Comparison of ENCODE assay signal across 13 mouse cellular contexts in genomic region chr12:80090529-80090928, GRCm38 (mm10). TPM values are rescaled to one million over a fixed set of nuclear protein-coding genes. Genes with fewer than 3 reads are reported as not detected.
DNase-seq lines count a peak whose midpoint lies in the region; ATAC-seq lines count a peak whose summit lies in the region.
"Had no signal": no experiment of that assay in that cellular context is flagged by ENCODE, and none has a peak within 500 bp of the region (broad histone marks: within the 10 kb centered on the region; RNA-seq: fewer than 3 reads in every experiment).

No protein-coding gene starts in this region.

- H3K36me3 ChIP-seq in embryonic facial prominence, embryonic 10.5 days (replicated peaks), result no peaks in the 10 kb centered on the region
- H3K36me3 ChIP-seq in lung, embryonic 15.5 days, result no peaks in the 10 kb centered on the region
- H3K36me3 ChIP-seq: limb, embryonic 15.5 days had no signal

- H3K9ac ChIP-seq in lung, embryonic 15.5 days, result no peak overlapping the region
- H3K9ac ChIP-seq: limb, embryonic 15.5 days had no signal

- H3K4me1 ChIP-seq in embryonic facial prominence, embryonic 10.5 days, result peaks cover 20% of the 10 kb centered on the region
- H3K4me1 ChIP-seq in lung, embryonic 15.5 days, result peaks cover 21% of the 10 kb centered on the region; the same call in 1 of the 2 replicates

- peak; percentile 36 for DNase-seq in adrenal gland, postnatal 14 days
- DNase-seq in adrenal gland, postnatal 25 days, result no peak
- DNase-seq in embryonic facial prominence, embryonic 10.5 days (ENCODE audit: low spot score), result no peak
- DNase-seq in kidney, adult 9 months, result peak; percentile 55
- no peak for DNase-seq in neural tube, embryonic 10.5 days (ENCODE audit: extremely low spot score, low spot score)
- no peak for DNase-seq in B cell, adult 2 months
- no peak for DNase-seq in thymus, adult 18-20 months
- DNase-seq: cerebellum, postnatal 10 days; spleen, adult 18-20 months; thymus, postnatal 36 days had no signal

- H3K4me3 ChIP-seq in embryonic facial prominence, embryonic 10.5 days, result no peak overlapping the region
- no peak overlapping the region for H3K4me3 ChIP-seq in lung, embryonic 15.5 days
- H3K4me3 ChIP-seq: limb, embryonic 15.5 days had no signal

- WGBS in embryonic facial prominence, embryonic 10.5 days, result 64% methylated on average over 5 of the region's 5 CpGs
- WGBS in lung, embryonic 15.5 days, result 64% methylated on average over 5 of the region's 5 CpGs

- H3K27ac ChIP-seq in embryonic facial prominence, embryonic 10.5 days (replicated peaks), result peak overlapping the region; percentile 11; the same call in 1 of the 2 replicates
- peak overlapping the region; percentile 60 for H3K27ac ChIP-seq in lung, embryonic 15.5 days

- no peak for ATAC-seq in lung, embryonic 15.5 days (ENCODE audit: borderline replicate concordance, extremely low read depth, low FRiP score, low TSS enrichment)
- ATAC-seq: midbrain, embryonic 16.5 days had no signal

- H3K27me3 ChIP-seq in embryonic facial prominence, embryonic 10.5 days (replicated peaks; ENCODE audit: low read depth, poor library complexity, severe bottlenecking), result no peaks in the 10 kb centered on the region
- no peaks in the 10 kb centered on the region for H3K27me3 ChIP-seq in lung, embryonic 15.5 days
- H3K27me3 ChIP-seq: limb, embryonic 15.5 days had no signal

- no peaks in the 10 kb centered on the region for H3K9me3 ChIP-seq in embryonic facial prominence, embryonic 10.5 days
- H3K9me3 ChIP-seq in lung, embryonic 15.5 days, result no peaks in the 10 kb centered on the region
- H3K9me3 ChIP-seq: limb, embryonic 15.5 days had no signal

- H3K4me2 ChIP-seq in lung, embryonic 15.5 days, result no peak overlapping the region
- H3K4me2 ChIP-seq: limb, embryonic 15.5 days had no signal

RNA-seq across cellular contexts. Expression of gene Zfp36l1, which starts 22.3 kb away (rescaled TPM):
- total RNA-seq in adrenal gland, postnatal 14 days (2021), result 197 and 204 TPM in 2 replicates
- 225 TPM in 2 replicates for total RNA-seq in adrenal gland, postnatal 25 days (2021)
- 114 and 119 TPM in 2 replicates for polyA plus RNA-seq in embryonic facial prominence, embryonic 10.5 days (2016; fragmentation: Nextera tagmentation; extraction: Ambion mirVana)
- 139 and 147 TPM in 2 replicates for polyA plus RNA-seq in lung, embryonic 15.5 days (2015; fragmentation: Nextera tagmentation; extraction: Ambion mirVana)

Comparison
In these comparisons a context has a peak if more than half of its experiments do, and no peak if none do; other contexts are left out.
1. DNase-seq: peak in adrenal gland, postnatal 14 days (single experiment) and kidney, adult 9 months (single experiment); none in adrenal gland, postnatal 25 days (single experiment), embryonic facial prominence, embryonic 10.5 days (single experiment), neural tube, embryonic 10.5 days (single experiment), B cell, adult 2 months (0 of 2) and thymus, adult 18-20 months (0 of 2).